Comparison of ENCODE assay signal across 8 mouse cellular contexts in genomic region chr13:54610613-54610971, GRCm38 (mm10). TPM values are rescaled to one million over a fixed set of nuclear protein-coding genes. Genes with fewer than 3 reads are reported as not detected.
DNase-seq lines count a peak whose midpoint lies in the region; ATAC-seq and TF ChIP-seq lines count a peak whose summit lies in the region.

No protein-coding gene starts in this region.

- H3K9ac ChIP-seq in embryonic facial prominence, embryonic 12.5 days: peak overlapping the region; percentile 73
- H3K9ac ChIP-seq in hindbrain, embryonic 16.5 days (ENCODE audit: low read depth, low read length): peak overlapping the region; percentile 95
- peak overlapping the region; percentile 57 for H3K9ac ChIP-seq in midbrain, embryonic 12.5 days (replicated peaks)

- no peak for ATAC-seq in embryonic facial prominence, embryonic 12.5 days (ENCODE audit: insufficient number of reproducible peaks, insufficient read depth, low FRiP score, low TSS enrichment)
- peak; percentile 50 for ATAC-seq in hindbrain, embryonic 16.5 days
- ATAC-seq in midbrain, embryonic 12.5 days (ENCODE audit: low FRiP score, low read depth): peak; percentile 19; the same call in 1 of the 2 replicates

- 4% methylated on average over 13 of the region's 13 CpGs for WGBS in embryonic facial prominence, embryonic 12.5 days
- WGBS in hindbrain, embryonic 16.5 days: 5% methylated on average over 13 of the region's 13 CpGs
- WGBS in midbrain, embryonic 12.5 days: 7% methylated on average over 12 of the region's 13 CpGs

- H3ac ChIP-seq in C2C12 (ENCODE audit: control insufficient read depth, insufficient read length, low read depth): peak overlapping the region; percentile 54

- no peak overlapping the region; the same call in 1 of the 2 replicates for H3K27ac ChIP-seq in embryonic facial prominence, embryonic 12.5 days
- H3K27ac ChIP-seq in hindbrain, embryonic 16.5 days (ENCODE audit: low read depth, low read length): peak overlapping the region; percentile 84
- H3K27ac ChIP-seq in midbrain, embryonic 12.5 days (replicated peaks): no peak overlapping the region

- peak; percentile 38 for DNase-seq in heart, adult 8-10 months (ENCODE audit: low spot score)
- DNase-seq in heart, postnatal 36 days: no peak
- DNase-seq in urinary bladder, postnatal 10 days (ENCODE audit: low spot score): no peak
- DNase-seq in thymus, postnatal 36 days: no peak

- 0 out of 2 replicates have a peak, but pooled peaks cover 12% of the 10 kb centered on the region for H3K4me1 ChIP-seq in embryonic facial prominence, embryonic 12.5 days
- peaks cover 27% of the 10 kb centered on the region for H3K4me1 ChIP-seq in hindbrain, embryonic 16.5 days (ENCODE audit: control insufficient read depth, insufficient read depth, low read depth, low read length)
- peaks cover 34% of the 10 kb centered on the region for H3K4me1 ChIP-seq in midbrain, embryonic 12.5 days

- no peaks in the 10 kb centered on the region for H3K36me3 ChIP-seq in C2C12 (ENCODE audit: control insufficient read depth, insufficient read depth)
- H3K36me3 ChIP-seq in embryonic facial prominence, embryonic 12.5 days: no peaks in the 10 kb centered on the region
- peaks cover 4% of the 10 kb centered on the region; the same call in 1 of the 2 replicates for H3K36me3 ChIP-seq in hindbrain, embryonic 16.5 days (ENCODE audit: control insufficient read depth, insufficient read depth, low read length)
- H3K36me3 ChIP-seq in midbrain, embryonic 12.5 days: no peaks in the 10 kb centered on the region

- intact Hi-C loops in heart, postnatal 36 days (cut with DNase I): loop anchor here (2.0 kb wide), 2 partner anchors 20 to 36 kb away; partner anchors contain the start of genes Arl10, Higd2a and Nop16

- H3K4me3 ChIP-seq in C2C12 (ENCODE audit: insufficient read depth, poor library complexity, severe bottlenecking): peak overlapping the region; percentile 49
- peak overlapping the region; percentile 59 for H3K4me3 ChIP-seq in embryonic facial prominence, embryonic 12.5 days
- H3K4me3 ChIP-seq in hindbrain, embryonic 16.5 days (ENCODE audit: low read length): peak overlapping the region; percentile 90
- H3K4me3 ChIP-seq in midbrain, embryonic 12.5 days: peak overlapping the region; percentile 54

- H3K4me2 ChIP-seq in embryonic facial prominence, embryonic 12.5 days (replicated peaks): peak overlapping the region; percentile 97
- peak overlapping the region; percentile 91 for H3K4me2 ChIP-seq in hindbrain, embryonic 16.5 days (ENCODE audit: low read length)
- peak overlapping the region; percentile 62 for H3K4me2 ChIP-seq in midbrain, embryonic 12.5 days (replicated peaks)

- TF ChIP-seq CTCF in C2C12 (IDR thresholded peaks at IDR 0.05; ENCODE audit: control insufficient read depth, insufficient read depth, insufficient read length): no peak

- H3K9me3 ChIP-seq in embryonic facial prominence, embryonic 12.5 days: no peaks in the 10 kb centered on the region
- H3K9me3 ChIP-seq in hindbrain, embryonic 16.5 days (ENCODE audit: control insufficient read depth, low read length): no peaks in the 10 kb centered on the region
- no peaks in the 10 kb centered on the region for H3K9me3 ChIP-seq in midbrain, embryonic 12.5 days

- no peaks in the 10 kb centered on the region for H3K79me2 ChIP-seq in C2C12 (ENCODE audit: control insufficient read depth, insufficient read depth)

- H3K27me3 ChIP-seq in C2C12 (ENCODE audit: control insufficient read depth, insufficient read depth, insufficient read length): no peaks in the 10 kb centered on the region
- H3K27me3 ChIP-seq in embryonic facial prominence, embryonic 12.5 days: peaks cover 15% of the 10 kb centered on the region; the same call in 1 of the 2 replicates
- H3K27me3 ChIP-seq in hindbrain, embryonic 16.5 days (replicated peaks; ENCODE audit: control insufficient read depth, insufficient read depth, low read length): no peaks in the 10 kb centered on the region
- H3K27me3 ChIP-seq in midbrain, embryonic 12.5 days: peaks cover 42% of the 10 kb centered on the region

- H3K79me3 ChIP-seq in C2C12 (ENCODE audit: low read depth): no peaks in the 10 kb centered on the region

TF ChIP-seq in C2C12, 6 proteins besides CTCF, POLR2A, EP300 and RAD21:
- TF ChIP-seq USF1 (IDR thresholded peaks at IDR 0.05; ENCODE audit: low read depth) (no peak), CEBPB (IDR thresholded peaks at IDR 0.05; ENCODE audit: low read depth) (no peak), MYOD1 (IDR thresholded peaks at IDR 0.05; ENCODE audit: control insufficient read depth, insufficient read length, low read depth) (no peak), MYOG (IDR thresholded peaks at IDR 0.05; ENCODE audit: control insufficient read depth, extremely low read depth, insufficient read length) (no peak), FOSL1 (IDR thresholded peaks at IDR 0.05; ENCODE audit: insufficient read depth, low read length, poor library complexity, severe bottlenecking) (no peak), MAX (IDR thresholded peaks at IDR 0.05) (no peak)

RNA-seq across cellular contexts. Expression of gene Cltb, which starts 0.6 kb away (rescaled TPM):
- 100 to 1,000 TPM in 1 of 4 experiments, 10 to 100 TPM in 3; 86.1 to 103 (median 94.1) TPM for total RNA-seq in heart, adult 8-10 months (2022)
- total RNA-seq in heart, postnatal 36 days (2021): 100 to 1,000 TPM in 1 of 2 experiments, 10 to 100 TPM in 1; 97.1 to 104 TPM
- polyA plus RNA-seq in C2C12 (2012; fragmentation: generic; extraction: Trizol): 32.3 TPM
- polyA plus RNA-seq in embryonic facial prominence, embryonic 12.5 days (2016; fragmentation: Nextera tagmentation; extraction: Ambion mirVana): 27.5 and 28.0 TPM in 2 replicates
- 244 and 276 TPM in 2 replicates for polyA plus RNA-seq in hindbrain, embryonic 16.5 days (2015; fragmentation: Nextera tagmentation; extraction: Ambion mirVana)
- polyA plus RNA-seq in midbrain, embryonic 12.5 days (2016; fragmentation: Nextera tagmentation; extraction: Ambion mirVana): 38.8 and 43.5 TPM in 2 replicates

RNA-seq across cellular contexts. Expression of gene Faf2, which starts 11.0 kb away (rescaled TPM):
- total RNA-seq in heart, adult 8-10 months (2022): 10 to 100 TPM; 15.8 to 24.3 (median 21.3) TPM
- 10 to 100 TPM; 21.3 to 23.0 TPM for total RNA-seq in heart, postnatal 36 days (2021)
- polyA plus RNA-seq in C2C12 (2012; fragmentation: generic; extraction: Trizol): 33.5 TPM
- polyA plus RNA-seq in embryonic facial prominence, embryonic 12.5 days (2016; fragmentation: Nextera tagmentation; extraction: Ambion mirVana): 86.6 and 92.4 TPM in 2 replicates
- polyA plus RNA-seq in hindbrain, embryonic 16.5 days (2015; fragmentation: Nextera tagmentation; extraction: Ambion mirVana): 61.9 and 64.7 TPM in 2 replicates
- 79.2 and 79.5 TPM in 2 replicates for polyA plus RNA-seq in midbrain, embryonic 12.5 days (2016; fragmentation: Nextera tagmentation; extraction: Ambion mirVana)

RNA-seq across cellular contexts. Expression of gene Higd2a, which starts 20.6 kb away (rescaled TPM):
- 100 to 1,000 TPM; 178 to 218 (median 190) TPM for total RNA-seq in heart, adult 8-10 months (2022)
- 100 to 1,000 TPM; 194 to 196 TPM for total RNA-seq in heart, postnatal 36 days (2021)
- polyA plus RNA-seq in C2C12 (2012; fragmentation: generic; extraction: Trizol): 144 TPM
- 170 and 175 TPM in 2 replicates for polyA plus RNA-seq in embryonic facial prominence, embryonic 12.5 days (2016; fragmentation: Nextera tagmentation; extraction: Ambion mirVana)
- polyA plus RNA-seq in hindbrain, embryonic 16.5 days (2015; fragmentation: Nextera tagmentation; extraction: Ambion mirVana): 253 and 288 TPM in 2 replicates
- polyA plus RNA-seq in midbrain, embryonic 12.5 days (2016; fragmentation: Nextera tagmentation; extraction: Ambion mirVana): 162 and 170 TPM in 2 replicates

RNA-seq across cellular contexts. Expression of gene Nop16, which starts 20.7 kb away (rescaled TPM):
- 10 to 100 TPM; 14.5 to 18.3 (median 16.0) TPM for total RNA-seq in heart, adult 8-10 months (2022)
- 10 to 100 TPM; 16.5 to 17.3 TPM for total RNA-seq in heart, postnatal 36 days (2021)
- 87.4 TPM for polyA plus RNA-seq in C2C12 (2012; fragmentation: generic; extraction: Trizol)
- 84.7 and 85.7 TPM in 2 replicates for polyA plus RNA-seq in embryonic facial prominence, embryonic 12.5 days (2016; fragmentation: Nextera tagmentation; extraction: Ambion mirVana)
- 64.7 and 69.1 TPM in 2 replicates for polyA plus RNA-seq in hindbrain, embryonic 16.5 days (2015; fragmentation: Nextera tagmentation; extraction: Ambion mirVana)
- 55.4 and 64.8 TPM in 2 replicates for polyA plus RNA-seq in midbrain, embryonic 12.5 days (2016; fragmentation: Nextera tagmentation; extraction: Ambion mirVana)

RNA-seq across cellular contexts. Expression of gene Arl10, which starts 35.8 kb away (rescaled TPM):
- total RNA-seq in heart, adult 8-10 months (2022): 1 to 10 TPM; 4.1 to 6.6 (median 5.0) TPM
- total RNA-seq in heart, postnatal 36 days (2021): 1 to 10 TPM; 6.8 to 7.3 TPM
- polyA plus RNA-seq in C2C12 (2012; fragmentation: generic; extraction: Trizol): 24.8 TPM
- polyA plus RNA-seq in embryonic facial prominence, embryonic 12.5 days (2016; fragmentation: Nextera tagmentation; extraction: Ambion mirVana): 35.9 and 36.8 TPM in 2 replicates
- 96.9 and 100 TPM in 2 replicates for polyA plus RNA-seq in hindbrain, embryonic 16.5 days (2015; fragmentation: Nextera tagmentation; extraction: Ambion mirVana)
- polyA plus RNA-seq in midbrain, embryonic 12.5 days (2016; fragmentation: Nextera tagmentation; extraction: Ambion mirVana): 47.9 and 54.9 TPM in 2 replicates
